Comparison of ENCODE assay signal across 8 mouse cellular contexts in the genomic region with DNA sequence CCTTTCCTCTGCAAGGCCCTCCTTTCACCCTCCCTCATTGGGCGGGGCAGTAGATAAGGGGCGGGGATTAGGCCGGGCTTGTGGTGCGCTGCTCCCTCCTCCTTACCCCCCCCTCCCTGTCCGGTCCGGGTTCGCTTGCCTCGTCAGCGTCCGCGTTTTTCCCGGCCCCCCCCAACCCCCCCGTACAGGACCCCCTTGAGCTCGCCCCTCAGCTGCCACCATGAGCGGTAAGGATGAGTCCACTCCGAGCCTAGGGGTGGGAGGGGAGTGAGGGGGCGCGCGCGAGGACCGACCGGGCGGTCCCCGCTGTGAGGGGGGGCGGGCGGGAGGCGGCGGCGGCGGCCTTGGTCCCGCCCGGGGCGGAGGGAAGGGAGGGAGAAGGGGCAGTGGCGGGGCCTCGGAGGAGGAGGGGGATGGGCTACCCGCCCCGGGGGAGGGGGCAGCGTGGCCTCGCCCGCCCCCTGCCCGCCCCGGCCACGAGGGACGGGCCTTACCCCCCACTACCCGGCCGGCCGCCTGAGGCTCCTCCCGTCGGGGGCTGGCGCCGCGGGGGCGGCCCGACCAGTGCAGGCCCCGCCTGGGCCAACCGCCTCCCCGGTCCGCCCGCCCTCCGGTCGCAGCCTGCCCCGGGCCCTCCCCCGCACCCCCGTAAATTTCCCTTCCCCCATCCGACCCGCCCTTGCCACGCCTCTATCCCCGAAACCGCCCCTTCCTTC. TPM values are rescaled to one million over a fixed set of nuclear protein-coding genes. Genes with fewer than 3 reads are reported as not detected.
DNase-seq lines count a peak whose midpoint lies in the region; ATAC-seq and TF ChIP-seq lines count a peak whose summit lies in the region.

No protein-coding gene starts in this region.

- no peaks in the 10 kb centered on the region for H3K9me3 ChIP-seq in forebrain, postnatal 0 days (ENCODE audit: low read length)
- no peaks in the 10 kb centered on the region for H3K9me3 ChIP-seq in hindbrain, embryonic 11.5 days (ENCODE audit: control insufficient read depth, low read length)

- peak overlapping the region; percentile 92 for H3K27ac ChIP-seq in forebrain, postnatal 0 days (ENCODE audit: low read depth, low read length)
- peak overlapping the region; percentile 94 for H3K27ac ChIP-seq in hindbrain, embryonic 11.5 days (ENCODE audit: low read depth, low read length)

- peak; percentile 94 for DNase-seq in NIH3T3 (ENCODE audit: low read depth)
- peak; percentile 67 for DNase-seq in cerebellum, adult 8-10 months
- peak; percentile 51 for DNase-seq in forebrain, postnatal 0 days
- peak; percentile 70 for DNase-seq in hindbrain, embryonic 11.5 days (ENCODE audit: low spot score)
- peak; percentile 69 to 75 for DNase-seq in layer of hippocampus, postnatal 36 days
- peak; percentile 83 for DNase-seq in lung, postnatal 36 days
- peak; percentile 36 to 50 for DNase-seq in right cerebral cortex, postnatal 36 days (ENCODE audit: low spot score in 2 of 2)
- peak; percentile 84 for DNase-seq in urinary bladder, postnatal 4 days (ENCODE audit: low spot score in 2 of 2)

- under 1% methylated on average over 29 of the region's 69 CpGs for WGBS in forebrain, postnatal 0 days
- WGBS in hindbrain, embryonic 11.5 days, result 1% methylated on average over 28 of the region's 69 CpGs

- peaks cover 22% of the 10 kb centered on the region for H3K4me1 ChIP-seq in forebrain, postnatal 0 days (ENCODE audit: insufficient read depth)
- H3K4me1 ChIP-seq in hindbrain, embryonic 11.5 days (replicated peaks; ENCODE audit: control insufficient read depth, insufficient read depth, low read length), result 0 out of 2 replicates have a peak, but pooled peaks cover 2% of the 10 kb centered on the region

- no peaks in the 10 kb centered on the region for H3K27me3 ChIP-seq in forebrain, postnatal 0 days (ENCODE audit: insufficient read depth, low read length)
- no peaks in the 10 kb centered on the region for H3K27me3 ChIP-seq in hindbrain, embryonic 11.5 days (ENCODE audit: control insufficient read depth, insufficient read depth, low read length)

- TF ChIP-seq CTCF in forebrain, postnatal 0 days (IDR thresholded peaks at IDR 0.05; ENCODE audit: low read depth), result no peak

- H3K4me3 ChIP-seq in forebrain, postnatal 0 days (ENCODE audit: low read depth, low read length), result peak overlapping the region; percentile 93
- H3K4me3 ChIP-seq in hindbrain, embryonic 11.5 days (ENCODE audit: low read depth, low read length), result peak overlapping the region; percentile 91

- peak overlapping the region; percentile 59 for H3K4me2 ChIP-seq in forebrain, postnatal 0 days (ENCODE audit: low read depth)
- H3K4me2 ChIP-seq in hindbrain, embryonic 11.5 days (replicated peaks; ENCODE audit: low read depth, low read length), result peak overlapping the region; percentile 33

- peak overlapping the region; percentile 84 for H3K9ac ChIP-seq in forebrain, postnatal 0 days
- H3K9ac ChIP-seq in hindbrain, embryonic 11.5 days (ENCODE audit: low read depth, low read length), result peak overlapping the region; percentile 94

- no peak for ATAC-seq in forebrain, postnatal 0 days
- ATAC-seq in hindbrain, embryonic 11.5 days (ENCODE audit: low FRiP score), result peak; percentile 2; the same call in 1 of the 2 replicates

- peaks cover 23% of the 10 kb centered on the region for H3K36me3 ChIP-seq in forebrain, postnatal 0 days (ENCODE audit: insufficient read depth)
- peaks cover 25% of the 10 kb centered on the region for H3K36me3 ChIP-seq in hindbrain, embryonic 11.5 days (ENCODE audit: control insufficient read depth, insufficient read depth, low read length)

RNA-seq across cellular contexts. Expression of a gene that starts 0.4 kb away (rescaled TPM):
- 16.4 and 22.5 TPM in 2 replicates for total RNA-seq in forebrain, postnatal 0 days (2014; rRNA removed)
- polyA plus RNA-seq in forebrain, postnatal 0 days (2015; fragmentation: Nextera tagmentation; extraction: Ambion mirVana), result 2.0 and 2.6 TPM in 2 replicates
- 10.5 and 11.5 TPM in 2 replicates for polyA plus RNA-seq in hindbrain, embryonic 11.5 days (2014; fragmentation: Nextera tagmentation; extraction: Ambion mirVana)
- total RNA-seq in layer of hippocampus, postnatal 36 days (2021), result 10 to 100 TPM; 22.4 to 23.1 TPM

RNA-seq across cellular contexts. Expression of a gene that starts 38.8 kb away (rescaled TPM):
- 0.38 and 1.1 TPM in 2 replicates for total RNA-seq in forebrain, postnatal 0 days (2014; rRNA removed)
- polyA plus RNA-seq in forebrain, postnatal 0 days (2015; fragmentation: Nextera tagmentation; extraction: Ambion mirVana), result 0.34 and 0.65 TPM in 2 replicates
- polyA plus RNA-seq in hindbrain, embryonic 11.5 days (2014; fragmentation: Nextera tagmentation; extraction: Ambion mirVana), result 0.28 and 0.46 TPM in 2 replicates
- under 1 TPM; 0.42 to 0.51 TPM for total RNA-seq in layer of hippocampus, postnatal 36 days (2021)

RNA-seq across cellular contexts. Expression of a gene that starts 39.4 kb away (rescaled TPM):
- total RNA-seq in forebrain, postnatal 0 days (2014; rRNA removed), result 0.92 and 2.1 TPM in 2 replicates
- polyA plus RNA-seq in forebrain, postnatal 0 days (2015; fragmentation: Nextera tagmentation; extraction: Ambion mirVana), result 0.30 and 0.35 TPM in 2 replicates
- 0.73 and 0.99 TPM in 2 replicates for polyA plus RNA-seq in hindbrain, embryonic 11.5 days (2014; fragmentation: Nextera tagmentation; extraction: Ambion mirVana)
- under 1 TPM; 0.38 to 0.57 TPM for total RNA-seq in layer of hippocampus, postnatal 36 days (2021)

RNA-seq across cellular contexts. Expression of a gene that starts 52.5 kb away (rescaled TPM):
- total RNA-seq in forebrain, postnatal 0 days (2014; rRNA removed), result 21.5 and 22.3 TPM in 2 replicates
- 69.9 and 90.9 TPM in 2 replicates for polyA plus RNA-seq in forebrain, postnatal 0 days (2015; fragmentation: Nextera tagmentation; extraction: Ambion mirVana)
- 108 and 118 TPM in 2 replicates for polyA plus RNA-seq in hindbrain, embryonic 11.5 days (2014; fragmentation: Nextera tagmentation; extraction: Ambion mirVana)
- 10 to 100 TPM; 40.6 to 41.0 TPM for total RNA-seq in layer of hippocampus, postnatal 36 days (2021)

RNA-seq across cellular contexts. Expression of a gene that starts 55.8 kb away (rescaled TPM):
- 25.5 and 27.9 TPM in 2 replicates for total RNA-seq in forebrain, postnatal 0 days (2014; rRNA removed)
- 31.6 and 33.4 TPM in 2 replicates for polyA plus RNA-seq in forebrain, postnatal 0 days (2015; fragmentation: Nextera tagmentation; extraction: Ambion mirVana)
- polyA plus RNA-seq in hindbrain, embryonic 11.5 days (2014; fragmentation: Nextera tagmentation; extraction: Ambion mirVana), result 65.9 and 76.2 TPM in 2 replicates
- 10 to 100 TPM; 21.4 to 24.2 TPM for total RNA-seq in layer of hippocampus, postnatal 36 days (2021)

Comparison
In these comparisons a context has a peak if more than half of its experiments do, and no peak if none do; other contexts are left out.
1. DNase-seq: peak in every context shown above with its lines; median percentile 94 in NIH3T3; 84 in urinary bladder, postnatal 4 days; 83 in lung, postnatal 36 days; 72 in layer of hippocampus, postnatal 36 days; 70 in hindbrain, embryonic 11.5 days; 67 in cerebellum, adult 8-10 months; 51 in forebrain, postnatal 0 days; 43 in right cerebral cortex, postnatal 36 days.